Mouse (Mus musculus) adrenal gland, adult 2 months (tissue): ENCODE measurements around the gene Hnf1b. TPM values are rescaled to one million over a fixed set of nuclear protein-coding genes. Genes with fewer than 3 reads are reported as not detected.

Experiments
- DNase-seq: peaks from one replicate; pipeline ENCODE4 v3.0.0; 2021
- polyA plus RNA-seq: library from polyadenylated mRNA; depleted of rRNA; stranded (reverse); fragments of >200 nt; gene quantifications from 2 replicates; pipeline ENCODE4 v1.2.3, GENCODE M21; 2012
- total RNA-seq, 2 experiments: library from RNA; stranded (reverse); gene quantifications; 2 replicates each; pipeline ENCODE4 v1.2.3; 2021

The Hnf1b gene
- total and polyA plus RNA-seq, 3 experiments: 0.53 TPM; not detected in 2

GRCm38 (mm10) chr11:83853221-83853792, 3.4 kb downstream of the Hnf1b start:
- peak; percentile 7 for DNase-seq

- no peak for DNase-seq
Measured at GRCm38 (mm10) chr11:83854091-83854490, 4.2 kb downstream of the Hnf1b start.

DNA sequence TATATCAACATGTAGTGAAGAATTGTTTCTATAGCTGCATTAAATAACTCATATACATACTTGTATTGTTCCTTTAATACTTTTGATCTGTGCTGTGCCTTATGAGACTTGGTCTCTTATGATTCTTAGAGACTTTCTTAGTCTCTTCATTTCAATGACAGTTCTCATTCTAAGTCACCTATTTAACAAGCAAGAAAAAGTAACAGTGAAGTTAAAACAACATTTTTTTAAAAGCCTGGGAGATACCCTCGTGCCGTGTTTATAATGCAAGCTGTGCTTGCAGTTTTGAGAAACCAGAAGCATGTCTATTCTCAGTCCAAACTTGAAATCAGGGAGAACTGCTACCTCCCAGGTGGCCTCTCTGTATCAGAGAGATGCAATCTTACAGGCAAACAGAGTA, 4.8 kb downstream of the Hnf1b start:
- no peak for DNase-seq

DNA sequence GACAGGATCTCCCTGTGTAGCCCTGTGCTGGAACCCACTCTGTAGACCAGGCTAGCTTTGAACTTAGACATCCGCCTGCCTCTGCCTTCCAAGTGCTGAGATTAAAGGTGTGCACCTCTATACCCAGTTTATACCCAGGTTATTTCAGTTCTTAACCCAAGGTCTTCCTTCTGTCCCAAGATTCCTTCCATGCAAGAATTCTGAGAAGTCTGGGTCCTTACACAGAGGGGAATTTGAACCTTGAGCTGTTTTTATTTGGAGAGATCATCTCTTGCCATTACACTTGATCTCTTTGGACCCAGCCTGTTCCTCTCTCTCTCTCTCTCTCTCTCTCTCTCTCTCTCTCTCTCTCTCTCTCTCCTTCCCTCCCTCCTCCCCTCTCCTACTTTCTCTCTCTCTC, 7.4 kb downstream of the Hnf1b start:
- DNase-seq: no peak

GRCm38 (mm10) chr11:83865286-83865685, 15.4 kb downstream of the Hnf1b start:
- no peak for DNase-seq

- DNase-seq: no peak
Measured at GRCm38 (mm10) chr11:83867571-83867970, 17.7 kb downstream of the Hnf1b start.

GRCm38 (mm10) chr11:83869147-83869546, 19.3 kb downstream of the Hnf1b start:
- DNase-seq: no peak

GRCm38 (mm10) chr11:83869686-83870085, 19.8 kb downstream of the Hnf1b start:
- DNase-seq: no peak

GRCm38 (mm10) chr11:83871780-83872554, 22.1 kb downstream of the Hnf1b start:
- no peak for DNase-seq

DNA sequence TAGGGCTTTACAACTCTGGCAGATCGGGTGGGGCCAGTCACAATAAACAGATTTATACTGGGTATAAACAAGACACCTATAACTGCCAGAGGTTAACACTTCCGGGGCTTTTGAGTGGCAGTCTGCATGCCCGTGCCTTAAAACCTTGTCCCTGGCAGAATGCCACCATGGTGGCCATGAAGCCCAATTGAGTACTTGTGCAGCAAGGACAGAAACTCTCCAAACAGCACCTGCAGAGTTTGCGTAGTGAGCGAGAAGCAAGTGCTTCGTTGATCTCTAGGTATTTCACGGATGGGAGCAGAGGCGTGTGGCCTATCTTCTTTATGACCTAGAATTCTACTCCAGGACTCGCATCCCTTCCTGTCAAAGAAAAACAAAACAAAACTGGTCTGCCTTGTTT, 23.6 kb downstream of the Hnf1b start:
- peak; percentile 30 for DNase-seq

- no peak for DNase-seq
Measured at GRCm38 (mm10) chr11:83876630-83877029, 26.8 kb downstream of the Hnf1b start.

GRCm38 (mm10) chr11:83877765-83878164, 27.9 kb downstream of the Hnf1b start:
- DNase-seq: peak; percentile 67

DNA sequence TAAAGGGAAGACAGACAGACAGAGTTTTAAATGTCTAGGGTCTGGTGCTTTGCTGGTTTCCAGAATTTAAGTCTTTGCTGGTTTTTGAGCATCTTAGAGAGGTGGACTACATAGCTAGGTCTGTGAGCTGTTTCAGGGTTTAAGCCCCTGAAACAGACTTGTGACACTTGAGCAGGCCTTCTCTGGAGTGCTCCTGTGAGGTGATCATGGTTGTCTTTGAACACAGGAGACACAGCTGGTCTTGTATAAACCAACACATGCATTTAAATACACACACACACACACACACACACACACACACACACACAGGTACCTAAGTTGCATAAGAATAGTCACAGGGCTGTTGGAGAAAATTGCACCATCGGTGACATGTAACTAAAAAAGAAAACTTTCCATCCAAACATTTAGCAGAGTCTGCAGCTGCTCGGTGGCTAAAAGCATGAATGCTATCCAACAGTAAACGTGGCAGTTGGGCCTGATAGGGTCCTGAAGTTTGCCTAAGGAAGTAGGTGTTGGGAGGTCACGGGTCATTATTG, 28.6 kb downstream of the Hnf1b start:
- no peak for DNase-seq

GRCm38 (mm10) chr11:83879130-83879529, 29.3 kb downstream of the Hnf1b start:
- peak; percentile 20 for DNase-seq

DNA sequence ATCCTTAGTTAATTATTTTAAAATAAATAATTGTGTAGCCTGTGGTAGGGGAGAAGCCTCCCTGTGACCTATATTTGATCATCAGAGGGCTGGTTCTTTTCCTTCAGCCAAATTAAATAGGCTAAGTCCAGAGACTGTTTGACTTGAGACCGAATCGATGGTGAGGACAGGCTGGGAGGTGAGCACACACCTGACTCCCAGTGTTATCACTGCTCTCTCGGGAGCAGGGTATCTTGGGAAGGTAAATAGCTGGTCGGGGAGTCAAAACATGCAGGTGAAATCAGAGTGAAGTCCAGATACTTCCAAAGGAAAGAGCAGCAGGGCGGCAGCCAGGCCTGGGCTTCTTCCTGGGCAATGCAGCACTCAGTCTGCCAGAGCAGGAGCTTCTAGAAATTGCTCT, 31.6 kb downstream of the Hnf1b start:
- no peak for DNase-seq

DNA sequence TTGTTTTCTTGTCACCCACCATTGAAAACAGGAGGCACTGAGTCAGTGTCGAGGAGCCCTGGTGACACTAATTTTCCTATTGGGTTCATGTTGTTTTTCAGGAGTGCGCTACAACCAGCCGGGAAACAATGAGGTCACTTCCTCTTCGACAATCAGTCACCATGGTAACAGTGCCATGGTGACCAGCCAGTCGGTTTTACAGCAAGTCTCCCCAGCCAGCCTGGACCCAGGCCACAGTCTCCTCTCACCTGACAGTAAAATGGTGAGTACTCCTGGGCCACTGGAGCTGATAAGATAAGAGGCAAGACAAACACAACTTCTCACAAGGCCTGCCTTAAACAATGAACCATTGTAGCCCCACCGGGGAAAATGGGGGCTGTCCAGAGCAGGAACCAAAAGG, 32.7 kb downstream of the Hnf1b start:
- peak; percentile 33 for DNase-seq

GRCm38 (mm10) chr11:83883074-83883473, 33.2 kb downstream of the Hnf1b start:
- DNase-seq: no peak

DNA sequence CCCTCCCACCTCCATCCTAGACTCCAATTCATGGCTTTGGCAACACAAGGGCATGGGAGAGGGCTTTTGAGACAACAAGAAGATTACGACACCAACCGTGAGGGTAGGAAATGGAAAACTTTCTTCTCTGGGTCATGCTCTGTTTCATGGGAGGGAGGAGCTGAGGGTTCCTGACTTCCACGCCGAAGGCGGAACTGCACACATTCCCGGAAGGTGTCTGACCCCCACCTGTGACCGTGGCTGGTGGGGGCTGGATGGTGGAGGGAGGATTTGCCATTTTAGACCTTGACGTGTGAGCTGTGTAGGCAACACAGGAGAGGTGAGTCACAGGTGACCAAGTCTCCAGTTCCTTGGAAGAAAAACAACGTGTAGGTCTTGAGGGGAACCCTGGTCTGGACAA, 33.9 kb downstream of the Hnf1b start:
- no peak for DNase-seq

GRCm38 (mm10) chr11:83885175-83885574, 35.3 kb downstream of the Hnf1b start:
- DNase-seq: no peak

- DNase-seq: no peak
Measured at GRCm38 (mm10) chr11:83886746-83887145, 36.9 kb downstream of the Hnf1b start.

- peak; percentile 66 for DNase-seq
Measured at GRCm38 (mm10) chr11:83891366-83891765, 41.5 kb downstream of the Hnf1b start.

DNA sequence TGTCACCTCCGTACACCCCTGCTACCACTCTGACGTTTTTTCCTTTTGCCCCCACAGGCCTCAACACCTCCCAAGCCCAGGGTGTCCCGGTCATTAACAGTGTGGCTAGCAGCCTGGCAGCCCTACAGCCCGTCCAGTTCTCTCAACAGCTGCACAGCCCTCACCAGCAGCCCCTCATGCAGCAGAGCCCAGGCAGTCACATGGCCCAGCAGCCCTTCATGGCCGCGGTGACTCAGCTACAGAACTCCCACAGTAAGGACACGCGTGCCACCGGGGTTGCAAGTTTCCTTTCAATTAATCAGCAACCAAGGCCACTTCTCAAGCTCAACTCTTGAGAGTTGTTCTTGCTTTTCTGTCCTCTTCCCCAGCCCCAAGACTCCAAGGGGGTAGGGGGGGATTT, 43.5 kb downstream of the Hnf1b start:
- peak; percentile 90 for DNase-seq
